8 mouse cellular contexts compared by ENCODE assay signal in genomic region chr17:83214674-83215528, GRCm38 (mm10). TPM values are rescaled to one million over a fixed set of nuclear protein-coding genes. Genes with fewer than 3 reads are reported as not detected.
DNase-seq lines count a peak whose midpoint lies in the region; ATAC-seq and TF ChIP-seq lines count a peak whose summit lies in the region.

Gene Pkdcc, plus strand, starts transcription at chr17:83215292.

- no peak for TF ChIP-seq POLR2A in thymus, adult 2 months (IDR thresholded peaks at IDR 0.05; ENCODE audit: control insufficient read depth, extremely low read depth, insufficient read depth, low read length, poor library complexity)

- ATAC-seq in forebrain, embryonic 14.5 days, result peak; percentile 84
- ATAC-seq in neural tube, embryonic 15.5 days (ENCODE audit: low FRiP score), result peak; percentile 87

- H3K27me3 ChIP-seq in forebrain, embryonic 14.5 days (replicated peaks; ENCODE audit: control insufficient read depth, insufficient read depth, low read length), result no peaks in the 10 kb centered on the region
- no peaks in the 10 kb centered on the region for H3K27me3 ChIP-seq in neural tube, embryonic 15.5 days (replicated peaks)
- peaks cover 9% of the 10 kb centered on the region for H3K27me3 ChIP-seq in thymus, adult 2 months (ENCODE audit: control insufficient read depth, insufficient read depth, low read length)

- under 1% methylated on average over 53 of the region's 105 CpGs for WGBS in forebrain, embryonic 14.5 days
- 2% methylated on average over 91 of the region's 105 CpGs for WGBS in large intestine, adult 2 months
- under 1% methylated on average over 61 of the region's 105 CpGs for WGBS in neural tube, embryonic 15.5 days
- WGBS in thymus, adult 2 months, result 5% methylated on average over 90 of the region's 105 CpGs

- H3K27ac ChIP-seq in forebrain, embryonic 14.5 days (ENCODE audit: low read depth, low read length), result peak within 1 kb of the TSS; percentile 85
- peak within 1 kb of the TSS; percentile 89 for H3K27ac ChIP-seq in neural tube, embryonic 15.5 days (replicated peaks)
- H3K27ac ChIP-seq in thymus, adult 2 months (ENCODE audit: control insufficient read depth, insufficient read depth, low read length), result no peak within 1 kb of the TSS

- H3K4me1 ChIP-seq in forebrain, embryonic 14.5 days (ENCODE audit: control insufficient read depth, insufficient read depth, low read length), result peaks cover 37% of the 10 kb centered on the region
- peaks cover 63% of the 10 kb centered on the region for H3K4me1 ChIP-seq in neural tube, embryonic 15.5 days
- H3K4me1 ChIP-seq in thymus, adult 2 months (replicated peaks; ENCODE audit: control insufficient read depth, insufficient read depth, low read length), result peaks cover 10% of the 10 kb centered on the region

- no peaks in the 10 kb centered on the region for H3K9me3 ChIP-seq in forebrain, embryonic 14.5 days (replicated peaks; ENCODE audit: control insufficient read depth, low read length)
- no peaks in the 10 kb centered on the region for H3K9me3 ChIP-seq in neural tube, embryonic 15.5 days (replicated peaks)

- H3K4me2 ChIP-seq in forebrain, embryonic 14.5 days (ENCODE audit: low read length), result peak within 1 kb of the TSS; percentile 94
- peak within 1 kb of the TSS; percentile 94 for H3K4me2 ChIP-seq in neural tube, embryonic 15.5 days

- peak within 1 kb of the TSS; percentile 91 for H3K9ac ChIP-seq in forebrain, embryonic 14.5 days (ENCODE audit: low read length)
- peak within 1 kb of the TSS; percentile 90 for H3K9ac ChIP-seq in neural tube, embryonic 15.5 days (replicated peaks)

- intact Hi-C loops in heart, postnatal 10 days (cut with DNase I), result loop anchor here (5.0 kb wide), 1 partner anchor 103 kb away; no protein-coding TSS in a partner anchor

- peak within 1 kb of the TSS; percentile 77 for H3K4me3 ChIP-seq in forebrain, embryonic 14.5 days (ENCODE audit: low read depth, low read length)
- peak within 1 kb of the TSS; percentile 78 for H3K4me3 ChIP-seq in neural tube, embryonic 15.5 days (replicated peaks)
- H3K4me3 ChIP-seq in thymus, adult 2 months (ENCODE audit: control insufficient read depth, insufficient read depth, low read length), result peak within 1 kb of the TSS; percentile 37

- TF ChIP-seq CTCF in thymus, adult 2 months (IDR thresholded peaks at IDR 0.05; ENCODE audit: borderline replicate concordance, control insufficient read depth, extremely low read depth, insufficient read depth, low read length, poor library complexity), result no peak

- H3K36me3 ChIP-seq in forebrain, embryonic 14.5 days (ENCODE audit: control insufficient read depth, insufficient read depth, low read length), result no peaks in the 10 kb centered on the region
- H3K36me3 ChIP-seq in neural tube, embryonic 15.5 days, result no peaks in the 10 kb centered on the region
- H3K36me3 ChIP-seq in thymus, adult 2 months (ENCODE audit: control insufficient read depth, insufficient read depth, low read length), result no peaks in the 10 kb centered on the region

- DNase-seq in CD4-positive helper T cell, adult 2 months (ENCODE audit: low read depth, low spot score), result peak; percentile 42
- peak; percentile 29 for DNase-seq in c-Kit-positive CD71-negative TER-119-negative erythroid progenitor cells, embryonic 14.5 days (ENCODE audit: low read depth)
- peak; percentile 86 for DNase-seq in forebrain, embryonic 14.5 days (ENCODE audit: low spot score)
- peak; percentile 91 to 93 for DNase-seq in heart, postnatal 10 days
- no peak for DNase-seq in large intestine, adult 2 months (ENCODE audit: low read depth, low spot score)
- peak; percentile 85 to 89 for DNase-seq in lung, adult 18-20 months
- DNase-seq in thymus, adult 2 months, result peak; percentile 51

RNA-seq across cellular contexts. Expression of gene Pkdcc, which starts in this region (rescaled TPM):
- polyA plus RNA-seq in forebrain, embryonic 14.5 days (2014; fragmentation: Nextera tagmentation; extraction: Ambion mirVana), result 6.9 and 9.0 TPM in 2 replicates
- 10 to 100 TPM; 46.5 to 50.4 TPM for total RNA-seq in heart, postnatal 10 days (2021)
- 61.0 and 69.8 TPM in 2 replicates for polyA plus RNA-seq in large intestine, adult 2 months (2012; rRNA removed)
- polyA plus RNA-seq in neural tube, embryonic 15.5 days (2015; fragmentation: Nextera tagmentation; extraction: Ambion mirVana), result 4.5 and 9.7 TPM in 2 replicates
- polyA plus RNA-seq in thymus, adult 2 months (2012; rRNA removed), result 37.5 and 50.8 TPM in 2 replicates
